Mouse (Mus musculus) testis, adult 2 months (tissue): ENCODE measurements around the gene Ehbp1.

Experiments
- CTCF ChIP-seq: fragments of 200-500 bp; IDR thresholded peaks from 2 replicates; pipeline ENCODE4 v1.5.1; 2012; ENCODE audit warnings: low read depth, mild to moderate bottlenecking, inconsistent platforms, low read length, moderate library complexity; ENCODE audit not compliant: control insufficient read depth, insufficient read depth, insufficient replicate concordance
- POLR2A ChIP-seq: fragments of 200-500 bp; IDR thresholded peaks from 2 replicates; pipeline ENCODE4 v1.6.1; 2012; ENCODE audit warnings: low read depth, mild to moderate bottlenecking, inconsistent platforms, low read length, moderate library complexity; ENCODE audit not compliant: control insufficient read depth

- TF ChIP-seq CTCF: no peak
- TF ChIP-seq POLR2A: no peak
Measured at GRCm38 (mm10) chr11:22180146-22180545, 161.9 kb downstream of the Ehbp1 start.
